Mouse (Mus musculus): ENCODE measurements around the gene Vmn1r85. TPM values are rescaled to one million over a fixed set of nuclear protein-coding genes. Genes with fewer than 3 reads are reported as not detected.

Gene Vmn1r85
- total RNA-seq, 2 experiments from 2014 or later, result not detected

DNA sequence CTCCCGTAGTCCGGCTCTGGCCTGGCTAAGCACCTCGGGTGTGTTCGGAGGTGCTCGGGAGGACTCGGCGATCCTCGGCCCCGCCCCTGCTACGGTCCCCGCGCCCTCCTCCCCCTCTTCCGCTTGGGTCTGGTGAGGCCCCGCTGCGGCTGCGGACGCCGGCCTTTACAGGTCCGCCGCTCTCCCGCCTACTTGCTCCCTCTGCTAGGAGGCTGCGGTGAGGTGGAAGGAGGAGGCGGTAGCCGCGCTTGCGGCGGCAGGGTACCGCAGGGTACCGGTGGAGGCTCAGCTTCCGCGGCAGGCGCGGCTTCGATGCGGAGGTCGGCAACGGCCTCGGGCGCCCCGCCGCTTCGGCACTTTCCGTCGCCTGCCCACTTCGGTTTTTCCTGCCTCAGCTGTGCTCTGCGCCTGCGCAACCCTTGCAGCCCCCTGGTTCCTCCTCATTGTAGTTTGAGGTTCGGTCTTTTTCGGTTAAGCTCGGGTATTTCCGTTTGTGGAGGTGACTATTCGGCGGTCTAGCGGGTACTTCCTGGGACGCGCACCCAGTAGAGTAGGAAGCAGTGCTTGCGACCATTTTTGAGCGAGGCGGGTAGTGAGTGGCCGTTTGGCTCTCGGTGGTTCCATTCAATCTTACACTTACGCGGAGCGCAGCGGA is 56.9 kb downstream of the Vmn1r85 start, which contains the start of gene Ube2m:
Gene Ube2m, minus strand, starts transcription at position 375 of the 655 bp plus-strand sequence.
- DNase-seq, result peak; percentile 99

DNA sequence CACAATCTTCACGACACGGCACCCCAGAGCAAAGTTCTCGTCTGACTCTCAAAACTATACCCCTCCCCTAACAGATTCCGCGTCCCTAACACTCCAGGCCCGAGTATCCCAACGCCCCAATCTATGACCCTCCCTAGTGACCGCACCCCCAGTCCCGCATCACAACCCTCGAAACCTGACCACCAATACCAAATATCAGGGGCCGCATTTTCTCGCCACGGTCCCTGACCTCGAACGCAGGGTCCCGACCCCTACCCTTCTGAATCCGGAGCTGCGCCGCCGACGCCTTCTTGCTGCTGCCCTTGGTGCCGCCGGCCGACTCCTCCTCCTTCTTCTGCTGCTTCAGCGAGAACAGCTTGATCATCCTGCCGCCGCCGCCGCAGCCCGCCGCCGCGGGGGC is 57.6 kb downstream of the Vmn1r85 start:
- no peak for DNase-seq

DNA sequence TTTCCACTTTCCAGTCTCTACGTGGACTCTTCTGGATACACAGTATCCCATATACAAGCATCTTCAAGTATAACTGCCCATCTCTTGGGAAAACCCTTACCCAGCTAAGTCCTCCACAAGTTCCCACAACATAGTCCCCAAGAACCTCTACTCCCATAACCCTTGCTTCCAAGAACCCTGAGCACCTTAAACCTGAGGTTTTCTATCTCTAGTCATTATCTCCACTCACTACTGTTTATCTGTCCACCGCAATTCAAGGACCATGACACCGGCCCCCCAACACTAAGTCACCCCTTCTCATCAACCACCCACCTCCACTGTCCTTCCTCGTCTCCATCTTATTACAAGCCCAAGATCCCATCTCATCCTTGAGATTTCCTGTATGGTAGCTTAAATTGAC is 58.2 kb downstream of the Vmn1r85 start:
- no peak for DNase-seq

- DNase-seq, result peak in 1 of 2 experiments; percentile 27
Observed at GRCm38 (mm10) chr7:13035211-13035855, 59.6 kb downstream of the Vmn1r85 start.

- peak; percentile 97 to 98 for DNase-seq
Observed at GRCm38 (mm10) chr7:13034148-13034977, 60.6 kb downstream of the Vmn1r85 start, which contains the start of gene Chmp2a. Gene Chmp2a (minus strand): TSS chr7:13034807.

- DNase-seq, result no peak
Observed at GRCm38 (mm10) chr7:13033451-13034147, 61.4 kb downstream of the Vmn1r85 start.

Other genes starting within 250 kb of the Vmn1r85 start
- 1 to 10 TPM; 3.2 to 3.4 TPM for gene Zfp128, start 214.0 kb downstream of the Vmn1r85 start, total RNA-seq (2021)
- gene Zscan22, start 197.4 kb downstream of the Vmn1r85 start, total RNA-seq (2021), result 10 to 100 TPM; 10.7 to 13.6 TPM
- 100 to 1,000 TPM; 919 to 976 TPM for gene Rps5, start 172.9 kb downstream of the Vmn1r85 start, total RNA-seq (2021)
- under 1 TPM; 0.20 to 0.63 TPM for gene Rnf225, start 167.8 kb downstream of the Vmn1r85 start, total RNA-seq (2021)
- gene Zfp324, start 129.3 kb downstream of the Vmn1r85 start, total RNA-seq (2021), result 1 to 10 TPM; 9.3 to 9.5 TPM
- 1 to 10 TPM; 5.9 to 7.6 TPM for gene Zfp446, start 117.3 kb downstream of the Vmn1r85 start, total RNA-seq (2021)
- under 1 TPM in 1 of 2 experiments, not detected in 1; 0.20 TPM for gene Slc27a5, start 97.0 kb downstream of the Vmn1r85 start, total RNA-seq (2021)
- gene Trim28, start 96.1 kb downstream of the Vmn1r85 start, total RNA-seq (2021), result 100 to 1,000 TPM; 221 to 229 TPM
- 10 to 100 TPM; 11.7 to 13.6 TPM for gene Zbtb45, start 85.1 kb downstream of the Vmn1r85 start, total RNA-seq (2021)
- gene Chmp2a, start 60.4 kb downstream of the Vmn1r85 start, total RNA-seq (2021), result 100 to 1,000 TPM; 178 to 225 TPM
- gene Ube2m, start 56.9 kb downstream of the Vmn1r85 start, total RNA-seq (2021), result 100 to 1,000 TPM; 173 to 178 TPM
- 1 to 10 TPM; 1.8 to 2.9 TPM for gene Mzf1, start 40.4 kb downstream of the Vmn1r85 start, total RNA-seq (2021)
- not detected for gene Vmn1r86, start 24.7 kb upstream of the Vmn1r85 start, total RNA-seq (2021)
- not detected for gene Vmn1r87, start 45.0 kb upstream of the Vmn1r85 start, total RNA-seq (2021)
- gene Vmn1r88, start 64.4 kb upstream of the Vmn1r85 start, total RNA-seq (2021), result under 1 TPM; 0.03 to 0.17 TPM
- not detected for gene Vmn1r89, start 117.8 kb upstream of the Vmn1r85 start, total RNA-seq (2021)
- gene Lig1, start 182.1 kb upstream of the Vmn1r85 start, total RNA-seq (2021), result 10 to 100 TPM; 12.3 to 12.8 TPM
- 1 to 10 TPM; 7.1 to 8.4 TPM for gene Zswim9, start 183.5 kb upstream of the Vmn1r85 start, total RNA-seq (2021)
- gene Pla2g4c, start 229.5 kb upstream of the Vmn1r85 start, total RNA-seq (2021), result under 1 TPM; 0.16 to 0.46 TPM